Mouse (Mus musculus): Measurements from ENCODE around the gene Akap9. TPM values are rescaled to one million over a fixed set of nuclear protein-coding genes. Genes with fewer than 3 reads are reported as not detected.

Akap9 gene
- total and polyA plus RNA-seq, 2 experiments from 2014 or later = 41.6 to 225 TPM

- Histone ChIP-seq H3K27me3 (ENCODE audit: insufficient read depth, low read length) (no peaks in the 10 kb centered on the region), H3K9ac (replicated peaks; ENCODE audit: low read length) (no peak overlapping the region), H3K27ac (no peak overlapping the region), H3K4me2 (ENCODE audit: low read depth, low read length) (no peak overlapping the region), H3K36me3 (ENCODE audit: insufficient read depth, low read length) (peaks cover 48% of the 10 kb centered on the region), H3K4me1 (ENCODE audit: insufficient read depth, low read length) (no peaks in the 10 kb centered on the region), H3K4me3 (ENCODE audit: low read length) (no peak overlapping the region), H3K9me3 (ENCODE audit: low read length) (no peaks in the 10 kb centered on the region)
- no peak for ATAC-seq
- TF ChIP-seq CTCF (IDR thresholded peaks at IDR 0.05; ENCODE audit: low read depth) = no peak
- no peak for DNase-seq (ENCODE audit: low spot score)
- 81% methylated on average over 5 of the region's 5 CpGs for WGBS
These were observed 160.3 kb downstream of the Akap9 start for GRCm38 (mm10) chr5:4088190-4088589.

GRCm38 (mm10) chr5:4094471-4094870, 166.6 kb downstream of the Akap9 start:
- no peaks in the 10 kb centered on the region for H3K27me3 ChIP-seq (ENCODE audit: insufficient read depth, low read length)
- no peak overlapping the region for H3K27ac ChIP-seq
- H3K36me3 ChIP-seq (ENCODE audit: insufficient read depth, low read length) = peaks cover 36% of the 10 kb centered on the region
- DNase-seq (ENCODE audit: low spot score) (no peak), ATAC-seq (no peak)
- WGBS = 97% methylated on average over 5 of the region's 5 CpGs
- H3K9ac ChIP-seq (replicated peaks; ENCODE audit: low read length) = no peak overlapping the region
- H3K4me1 ChIP-seq (ENCODE audit: insufficient read depth, low read length) = no peaks in the 10 kb centered on the region
- no peak overlapping the region for H3K4me3 ChIP-seq (ENCODE audit: low read length)
- no peak overlapping the region for H3K4me2 ChIP-seq (ENCODE audit: low read depth, low read length)
- TF ChIP-seq CTCF (IDR thresholded peaks at IDR 0.05; ENCODE audit: low read depth) = no peak
- no peaks in the 10 kb centered on the region for H3K9me3 ChIP-seq (ENCODE audit: low read length)

GRCm38 (mm10) chr5:4101031-4101430, 173.2 kb downstream of the Akap9 start:
- no peak overlapping the region for H3K4me3 ChIP-seq (ENCODE audit: low read length)
- no peak overlapping the region for H3K27ac ChIP-seq
- 90% methylated on average over 4 of the region's 4 CpGs for WGBS
- H3K4me2 ChIP-seq (ENCODE audit: low read depth, low read length) = no peak overlapping the region
- TF ChIP-seq CTCF (IDR thresholded peaks at IDR 0.05; ENCODE audit: low read depth) = no peak
- H3K9ac ChIP-seq (replicated peaks; ENCODE audit: low read length) = no peak overlapping the region
- ATAC-seq (no peak), DNase-seq (ENCODE audit: low spot score) (no peak)
- H3K9me3 ChIP-seq (ENCODE audit: low read length) = no peaks in the 10 kb centered on the region
- H3K27me3 ChIP-seq (ENCODE audit: insufficient read depth, low read length) = no peaks in the 10 kb centered on the region
- H3K36me3 ChIP-seq (ENCODE audit: insufficient read depth, low read length) = peaks cover 16% of the 10 kb centered on the region
- no peaks in the 10 kb centered on the region for H3K4me1 ChIP-seq (ENCODE audit: insufficient read depth, low read length)

GRCm38 (mm10) chr5:4101770-4102169, 173.9 kb downstream of the Akap9 start:
- 0 out of 2 replicates have a peak overlapping the region, but pooled peaks have one; percentile 80 for H3K4me2 ChIP-seq (ENCODE audit: low read depth, low read length)

GRCm38 (mm10) chr5:4103626-4104340, 175.9 kb downstream of the Akap9 start:
- TF ChIP-seq CTCF (IDR thresholded peaks at IDR 0.05; ENCODE audit: low read depth) = no peak
- Histone ChIP-seq H3K36me3 (ENCODE audit: insufficient read depth, low read length) (peaks cover 16% of the 10 kb centered on the region), H3K9me3 (ENCODE audit: low read length) (no peaks in the 10 kb centered on the region), H3K27me3 (ENCODE audit: insufficient read depth, low read length) (no peaks in the 10 kb centered on the region), H3K4me3 (ENCODE audit: low read length) (peak overlapping the region; percentile 75), H3K4me2 (ENCODE audit: low read depth, low read length) (peak overlapping the region; percentile 80), H3K4me1 (ENCODE audit: insufficient read depth, low read length) (no peaks in the 10 kb centered on the region), H3K9ac (replicated peaks; ENCODE audit: low read length) (peak overlapping the region; percentile 75), H3K27ac (peak overlapping the region; percentile 95)
- WGBS = 1% methylated on average over 41 of the region's 41 CpGs
- DNase-seq (ENCODE audit: low spot score) = peak; percentile 44
- peak; percentile 67 for ATAC-seq

More at GRCm38 (mm10) chr5:4101770-4102169, 173.9 kb downstream of the Akap9 start:
- Histone ChIP-seq H3K36me3 (ENCODE audit: insufficient read depth, low read length) (peaks cover 16% of the 10 kb centered on the region), H3K27me3 (ENCODE audit: insufficient read depth, low read length) (no peaks in the 10 kb centered on the region), H3K9ac (replicated peaks; ENCODE audit: low read length) (no peak overlapping the region), H3K27ac (no peak overlapping the region), H3K4me3 (ENCODE audit: low read length) (no peak overlapping the region), H3K9me3 (ENCODE audit: low read length) (no peaks in the 10 kb centered on the region), H3K4me1 (ENCODE audit: insufficient read depth, low read length) (no peaks in the 10 kb centered on the region)
- ATAC-seq (no peak), DNase-seq (ENCODE audit: low spot score) (peak; percentile 19)
- 94% methylated on average over 2 of the region's 2 CpGs for WGBS
- peak; percentile 60 for TF ChIP-seq CTCF (IDR thresholded peaks at IDR 0.05; ENCODE audit: low read depth)

GRCm38 (mm10) chr5:4104341-4105040, 176.6 kb downstream of the Akap9 start, which contains the start of gene Cyp51:
Cyp51 (minus strand) TSS chr5:4104746.
- Histone ChIP-seq H3K9me3 (ENCODE audit: low read length) (no peaks in the 10 kb centered on the region), H3K27me3 (ENCODE audit: insufficient read depth, low read length) (no peaks in the 10 kb centered on the region), H3K27ac (peak within 1 kb of the TSS; percentile 95), H3K4me1 (ENCODE audit: insufficient read depth, low read length) (no peaks in the 10 kb centered on the region), H3K4me3 (ENCODE audit: low read length) (peak within 1 kb of the TSS; percentile 75), H3K4me2 (ENCODE audit: low read depth, low read length) (peak within 1 kb of the TSS; percentile 80), H3K9ac (replicated peaks; ENCODE audit: low read length) (peak within 1 kb of the TSS; percentile 75), H3K36me3 (ENCODE audit: insufficient read depth, low read length) (peaks cover 9% of the 10 kb centered on the region; the same call in 1 of the 2 replicates)
- TF ChIP-seq CTCF (IDR thresholded peaks at IDR 0.05; ENCODE audit: low read depth) = no peak
- ATAC-seq (peak; percentile 98), DNase-seq (ENCODE audit: low spot score) (peak; percentile 97)
- under 1% methylated on average over 59 of the region's 59 CpGs for WGBS

Measured in hindbrain, postnatal 0 days (tissue).